Mouse (Mus musculus) c-Kit-positive CD71-negative TER-119-negative erythroid progenitor cells, embryonic 14.5 days (primary cell): ENCODE results near the gene Ermp1.

Experiments used
- DNase-seq: peaks from one replicate; pipeline ENCODE4 v3.0.0-alpha.2; 2013; ENCODE audit warnings: low read depth

Gene Ermp1

DNA sequence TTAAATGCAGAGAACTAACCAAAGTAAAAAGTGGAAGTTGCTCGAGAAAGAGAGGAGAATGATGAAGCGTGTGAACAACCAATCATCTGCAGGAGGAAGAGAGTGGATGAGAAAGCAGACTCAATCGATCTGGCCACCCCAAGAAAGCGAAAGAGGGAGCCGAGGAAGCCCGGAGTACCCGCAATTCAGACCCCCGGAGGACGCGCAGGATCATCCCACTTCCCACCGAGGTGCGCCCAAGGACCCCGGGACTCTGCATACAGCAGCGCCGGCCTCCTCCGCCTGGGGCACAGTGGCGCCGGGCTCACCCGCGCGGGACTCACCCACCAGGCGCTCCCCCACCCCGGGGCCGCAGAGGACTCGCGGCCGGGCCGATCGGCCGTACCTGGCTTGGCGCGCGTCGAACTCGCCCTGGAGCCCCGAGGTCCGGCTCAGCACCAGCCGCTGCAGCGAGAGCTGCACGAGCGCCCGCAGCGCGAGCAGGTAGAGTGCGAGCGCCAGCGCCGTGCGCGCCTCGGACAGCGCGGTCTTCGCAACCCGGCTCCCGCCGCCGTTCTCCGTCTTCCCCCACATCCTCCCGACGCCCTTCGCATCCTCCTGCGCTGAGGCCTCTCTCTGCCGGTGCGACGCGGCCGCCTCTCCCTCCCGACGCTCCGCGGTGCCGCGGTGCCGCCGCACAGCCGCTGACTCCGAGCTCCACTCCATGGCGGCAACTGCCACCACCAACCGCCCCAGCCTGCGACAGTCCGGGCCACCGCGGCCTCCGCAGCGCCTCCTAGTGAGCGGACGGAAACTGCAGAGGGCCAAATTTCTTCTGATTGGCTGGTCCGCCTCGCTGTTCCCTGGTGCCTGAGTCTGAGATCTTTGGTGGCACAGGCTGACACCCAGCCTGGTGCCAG lies at the start of gene Ermp1:
TSS of gene Ermp1 (minus strand) at position 765 of the 899 bp plus-strand sequence.
- DNase-seq, result peak; percentile 86

- DNase-seq, result no peak
These were observed 49.1 kb upstream of the Ermp1 start, which contains the start of gene Mlana for GRCm38 (mm10) chr19:29697245-29697874. TSS of gene Mlana (plus strand) at chr19:29697824.

DNA sequence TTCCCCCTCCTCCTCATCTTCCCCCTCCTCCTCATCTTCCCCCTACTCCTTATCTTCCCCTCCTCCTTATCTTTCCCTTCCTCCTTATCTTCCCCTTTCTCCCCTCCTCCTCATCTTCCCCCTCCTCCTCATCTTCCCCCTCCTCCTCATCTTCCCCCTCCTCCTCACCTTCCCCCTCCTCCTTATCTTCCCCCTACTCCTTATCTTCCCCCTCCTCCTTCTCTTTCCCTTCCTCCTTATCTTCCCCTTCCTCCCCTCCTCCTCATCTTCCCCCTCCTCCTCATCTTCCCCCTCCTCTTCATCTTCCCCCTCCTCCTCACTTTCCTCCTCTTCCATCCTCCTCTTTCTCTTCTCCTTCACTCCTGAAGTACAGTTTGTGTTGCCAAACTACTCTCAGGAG lies 48.6 kb upstream of the Ermp1 start:
- DNase-seq, result no peak

DNA sequence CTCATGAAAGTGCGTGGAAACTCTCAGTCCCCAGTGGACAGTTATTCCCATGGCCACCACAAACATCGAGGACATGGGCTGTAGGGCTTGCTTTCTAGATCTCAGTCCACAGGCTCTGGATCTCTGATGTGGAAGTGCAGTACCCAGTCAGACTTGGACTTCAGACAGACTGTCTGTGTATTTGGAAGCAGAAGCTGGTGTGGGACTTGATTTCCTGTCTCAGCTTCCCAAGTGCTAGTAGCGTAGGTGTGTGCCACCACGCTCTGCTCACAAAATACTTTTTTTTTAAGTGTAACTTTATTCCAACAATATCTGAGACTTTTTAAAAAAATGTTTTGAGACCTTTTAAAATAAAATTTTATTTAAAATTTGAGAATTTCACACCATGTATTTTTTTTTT lies 48.1 kb upstream of the Ermp1 start:
- DNase-seq, result no peak

GRCm38 (mm10) chr19:29695071-29695470 lies 46.9 kb upstream of the Ermp1 start:
- DNase-seq, result no peak

DNA sequence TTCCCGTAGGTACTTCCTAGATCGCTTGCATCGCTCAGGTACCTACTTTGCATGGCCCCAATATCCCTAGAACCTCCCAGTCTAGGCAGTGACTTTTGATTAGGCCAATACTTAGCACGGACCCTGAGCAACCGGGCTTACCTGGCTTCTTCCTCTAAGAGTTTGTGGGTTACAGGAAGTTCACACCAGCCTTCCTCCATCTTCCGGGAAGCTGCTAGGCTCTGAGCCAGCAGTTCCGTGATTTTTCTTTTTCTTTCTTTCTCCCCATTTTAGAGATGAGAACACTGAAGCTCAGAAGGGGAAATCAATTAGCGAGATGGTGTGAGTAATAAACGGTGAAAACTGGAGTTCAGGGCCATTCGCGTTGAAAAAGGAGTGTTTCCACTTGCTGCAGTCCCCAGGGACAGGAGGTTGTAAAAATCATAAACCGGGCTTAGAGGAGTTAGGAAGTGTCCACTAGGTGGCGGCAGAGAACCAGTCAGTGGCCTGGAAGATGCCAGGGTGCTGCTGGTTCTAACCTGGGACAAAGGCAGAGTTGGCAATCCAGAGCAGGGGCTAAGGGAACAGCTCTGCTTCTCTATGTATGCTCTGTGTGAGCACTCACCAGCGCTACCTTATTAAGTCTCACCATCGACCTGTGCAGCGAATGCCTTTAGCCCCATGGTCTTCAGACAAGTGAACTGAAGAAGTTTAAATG lies 35.8 kb upstream of the Ermp1 start:
- DNase-seq, result peak; percentile 62

DNA sequence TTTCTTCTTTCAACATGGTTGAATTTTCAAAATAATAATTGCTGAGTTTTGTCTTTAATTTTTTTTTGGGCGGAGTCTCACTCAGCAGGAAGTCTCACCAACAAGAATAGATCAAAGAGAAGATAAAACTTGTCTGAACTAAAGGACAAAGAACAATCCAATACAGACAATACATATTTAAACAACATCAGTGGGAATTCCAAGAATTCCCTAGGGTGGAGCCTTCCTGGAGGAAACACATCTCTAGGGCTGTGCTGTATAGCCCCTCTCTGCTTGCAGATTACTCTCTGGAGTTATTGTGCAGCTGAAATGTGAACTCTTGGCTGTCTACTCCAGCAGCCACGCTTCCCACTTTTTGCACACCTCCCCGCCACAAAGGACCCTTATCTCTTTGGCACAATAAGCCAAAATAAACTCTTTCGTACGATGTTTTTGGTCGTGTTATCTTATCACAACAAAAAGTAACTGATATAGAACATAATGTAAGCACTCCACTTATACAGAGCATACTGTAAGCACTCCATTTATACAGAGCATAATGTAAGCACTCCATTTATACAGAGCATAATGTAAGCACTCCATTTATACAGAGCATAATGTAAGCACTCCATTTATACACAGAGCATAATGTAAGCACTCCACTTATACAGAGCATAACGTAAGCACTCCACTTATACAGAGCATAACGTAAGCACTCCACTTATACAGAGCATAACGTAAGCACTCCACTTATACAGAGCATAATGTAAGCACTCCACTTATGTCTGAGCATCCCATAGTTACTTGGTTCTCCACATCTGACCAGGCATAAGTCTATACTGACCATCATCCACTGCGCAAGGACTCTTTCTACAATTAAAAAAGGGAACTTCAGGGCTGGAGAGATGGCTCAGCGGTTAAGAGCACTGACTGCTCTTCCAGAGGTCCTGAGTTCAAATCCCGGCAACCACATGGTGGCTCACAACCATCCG lies 32.3 kb upstream of the Ermp1 start:
- no peak for DNase-seq

DNA sequence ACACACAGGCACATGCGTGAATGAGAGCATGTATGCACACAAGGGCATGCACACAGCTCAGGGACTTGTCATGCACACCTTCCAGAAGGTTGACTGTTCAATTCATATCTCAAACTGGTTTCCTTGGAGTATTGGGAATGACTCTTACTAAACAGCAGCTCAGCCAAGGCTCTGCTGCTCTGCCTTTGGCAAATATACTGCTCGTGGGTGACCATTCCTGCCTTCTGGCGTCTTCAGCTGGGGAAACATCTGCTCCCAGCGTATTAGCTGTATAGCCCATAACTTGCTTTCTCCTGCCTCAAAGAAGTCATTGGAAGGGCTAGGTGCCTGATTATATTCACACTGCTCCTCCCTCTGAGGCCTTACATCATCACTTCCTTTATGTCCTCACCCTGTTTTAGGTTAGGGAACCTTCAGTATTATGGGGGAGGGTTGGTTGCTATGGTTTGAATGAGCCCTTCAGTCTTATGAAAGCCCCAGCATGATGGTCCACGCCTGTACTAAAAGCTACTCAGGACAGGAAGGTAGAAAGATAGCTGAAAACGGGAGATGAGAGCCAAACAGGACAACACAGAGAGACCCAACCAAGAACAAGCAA lies 30.1 kb upstream of the Ermp1 start:
- DNase-seq, result no peak

DNA sequence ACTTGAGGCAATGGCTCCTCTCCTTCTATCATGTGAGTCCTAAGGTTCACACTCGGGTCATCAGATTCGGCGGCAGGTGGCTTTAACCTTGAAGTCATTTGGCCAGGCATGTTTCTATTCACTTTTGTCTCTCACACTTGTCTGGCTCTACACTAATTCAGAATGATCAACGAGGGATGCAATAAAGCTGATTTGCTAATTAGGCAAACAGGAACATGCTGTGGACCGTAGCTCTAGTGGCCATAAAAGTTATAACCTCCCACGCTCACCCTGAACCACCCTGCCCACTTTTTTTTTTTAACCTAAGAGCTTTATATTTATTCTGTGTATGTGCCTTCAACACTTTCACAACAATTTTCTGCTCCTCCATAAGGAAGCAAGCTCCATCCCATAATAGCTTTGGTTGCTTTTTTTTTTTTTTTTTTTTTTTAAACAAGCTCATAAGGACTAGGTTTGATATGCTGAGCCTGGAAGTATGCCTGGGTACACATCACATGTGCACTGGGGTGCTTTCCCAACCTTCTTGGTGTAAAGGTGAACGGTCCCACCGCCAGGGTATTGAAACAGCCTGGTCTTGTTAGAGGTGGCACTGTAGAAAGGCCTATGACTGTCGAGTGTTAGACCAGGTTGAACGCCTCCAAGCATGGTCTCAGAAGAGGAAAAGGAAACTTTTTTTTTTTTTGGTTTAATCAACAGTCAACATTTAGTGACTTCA lies 28.4 kb upstream of the Ermp1 start:
- no peak for DNase-seq

DNA sequence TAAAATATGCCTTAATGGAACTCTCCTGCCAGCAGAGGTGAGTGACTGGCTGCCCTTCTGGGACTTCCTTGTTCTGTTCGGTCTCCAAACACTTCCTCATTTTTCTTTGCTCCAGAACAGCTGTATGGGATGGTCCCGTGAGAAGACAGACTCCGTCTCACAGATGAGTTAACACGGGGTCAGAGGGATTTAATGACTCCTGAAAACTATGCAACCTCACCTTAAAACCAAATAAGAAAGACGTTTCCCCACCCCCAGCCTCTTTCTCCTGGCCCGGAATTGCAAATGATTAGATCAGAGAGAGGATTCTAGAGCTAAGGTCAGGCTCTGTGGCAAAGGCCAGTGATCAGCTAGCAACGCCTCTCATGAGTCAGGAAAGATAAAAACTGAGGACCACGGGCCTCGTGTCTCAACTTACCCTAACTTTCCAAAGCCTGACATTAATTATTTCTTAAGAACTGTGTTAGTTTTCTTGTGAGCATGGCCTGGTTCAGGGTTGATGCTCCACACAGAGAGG lies 27.4 kb upstream of the Ermp1 start:
- peak; percentile 20 for DNase-seq

GRCm38 (mm10) chr19:29674946-29675345 lies 26.7 kb upstream of the Ermp1 start:
- no peak for DNase-seq

- DNase-seq, result no peak
These were observed 24.4 kb upstream of the Ermp1 start for GRCm38 (mm10) chr19:29672660-29673059.

DNA sequence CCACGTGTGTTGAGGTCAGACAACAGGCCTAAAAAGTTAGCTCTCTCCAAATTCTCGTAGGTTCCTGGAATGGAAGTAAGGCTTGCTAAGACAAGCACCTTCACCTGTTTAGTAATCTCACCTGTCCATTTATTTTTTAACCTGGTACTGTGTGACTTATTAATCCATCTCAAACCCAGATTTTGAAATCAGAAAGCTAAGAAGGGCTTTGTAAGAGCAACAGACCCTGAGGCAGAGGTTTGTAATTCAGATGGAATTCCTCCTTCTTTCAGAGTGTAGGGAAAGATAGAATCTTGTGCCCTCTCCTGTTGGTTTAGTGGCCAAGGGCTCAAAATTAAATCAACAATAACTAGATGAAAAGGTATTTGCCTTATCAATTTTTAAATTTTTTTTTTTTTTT lies 22.9 kb upstream of the Ermp1 start:
- DNase-seq, result no peak

DNA sequence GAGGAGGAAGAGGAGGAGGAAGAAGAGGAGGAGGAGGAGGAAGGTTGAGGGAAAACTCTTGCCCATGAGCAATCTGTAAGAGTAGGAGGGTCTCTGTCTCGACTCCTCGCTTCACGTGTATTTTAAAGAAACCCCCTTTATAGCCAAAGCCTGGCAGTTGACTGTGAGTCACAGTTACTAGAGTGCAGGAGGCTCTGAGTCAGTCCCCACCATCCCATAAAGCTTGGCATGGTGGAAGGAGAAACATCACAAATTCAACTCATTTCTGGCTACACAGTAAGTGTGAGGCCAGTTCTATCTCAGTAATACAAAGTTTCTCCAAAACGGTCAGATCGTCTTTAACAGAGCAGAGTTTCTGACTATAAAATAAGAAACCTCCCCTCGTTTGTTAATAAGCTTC lies 22.0 kb upstream of the Ermp1 start:
- DNase-seq, result no peak

DNA sequence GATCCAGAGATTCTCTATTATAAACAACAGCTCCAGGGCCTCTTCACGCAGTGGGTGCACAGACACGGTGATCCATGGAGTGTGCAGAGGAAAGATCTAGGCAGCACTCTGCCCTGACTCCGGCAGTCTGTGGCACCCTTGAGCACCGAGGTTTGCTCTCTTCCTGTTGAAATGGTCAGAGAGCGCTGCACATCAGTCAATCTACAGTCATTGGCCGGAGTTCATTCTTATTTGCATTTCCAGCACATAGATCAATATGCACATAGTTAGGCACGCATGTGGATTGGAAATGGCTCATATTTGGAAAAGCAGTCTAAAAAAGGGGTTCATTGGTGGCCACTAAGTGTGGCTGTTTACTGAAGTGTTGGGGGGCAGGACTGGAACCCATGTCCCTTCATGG lies 19.9 kb upstream of the Ermp1 start:
- DNase-seq, result no peak

GRCm38 (mm10) chr19:29666965-29667594 lies 18.9 kb upstream of the Ermp1 start:
- no peak for DNase-seq

GRCm38 (mm10) chr19:29666164-29666563 lies 17.9 kb upstream of the Ermp1 start:
- DNase-seq, result no peak

GRCm38 (mm10) chr19:29664934-29665333 lies 16.7 kb upstream of the Ermp1 start:
- DNase-seq, result no peak

GRCm38 (mm10) chr19:29663780-29664179 lies 15.6 kb upstream of the Ermp1 start:
- DNase-seq, result no peak
